8 mouse cellular contexts compared by ENCODE assay signal in genomic region chr1:143740581-143740980, GRCm38 (mm10). TPM values are rescaled to one million over a fixed set of nuclear protein-coding genes. Genes with fewer than 3 reads are reported as not detected.
DNase-seq lines count a peak whose midpoint lies in the region; ATAC-seq and TF ChIP-seq lines count a peak whose summit lies in the region.

No protein-coding gene starts in this region.

- no peaks in the 10 kb centered on the region for H3K9me3 ChIP-seq in lung, embryonic 14.5 days (ENCODE audit: low read depth, low read length)
- no peaks in the 10 kb centered on the region for H3K9me3 ChIP-seq in forebrain, postnatal 0 days (ENCODE audit: low read length)

- no peak overlapping the region for H3ac ChIP-seq in myocyte (ENCODE audit: control insufficient read depth, insufficient read length)

- ATAC-seq in lung, embryonic 14.5 days (ENCODE audit: insufficient read depth), result no peak
- no peak for ATAC-seq in forebrain, postnatal 0 days

- TF ChIP-seq CTCF in lung, embryonic 14.5 days (IDR thresholded peaks at IDR 0.05; ENCODE audit: low read depth), result no peak
- no peak for TF ChIP-seq CTCF in forebrain, postnatal 0 days (IDR thresholded peaks at IDR 0.05; ENCODE audit: low read depth)

- H3K27ac ChIP-seq in lung, embryonic 14.5 days (ENCODE audit: low read depth), result no peak overlapping the region
- no peak overlapping the region for H3K27ac ChIP-seq in forebrain, postnatal 0 days (ENCODE audit: low read depth, low read length)

- H3K36me3 ChIP-seq in lung, embryonic 14.5 days (ENCODE audit: insufficient read depth), result peaks cover 8% of the 10 kb centered on the region
- peaks cover 19% of the 10 kb centered on the region for H3K36me3 ChIP-seq in forebrain, postnatal 0 days (ENCODE audit: insufficient read depth)
- peaks cover 17% of the 10 kb centered on the region for H3K36me3 ChIP-seq in myocyte (ENCODE audit: control insufficient read depth, insufficient read depth)

- H3K4me1 ChIP-seq in lung, embryonic 14.5 days (ENCODE audit: insufficient read depth), result no peaks in the 10 kb centered on the region
- H3K4me1 ChIP-seq in forebrain, postnatal 0 days (ENCODE audit: insufficient read depth), result 0 out of 2 replicates have a peak, but pooled peaks cover 5% of the 10 kb centered on the region

- H3K4me2 ChIP-seq in lung, embryonic 14.5 days, result peak overlapping the region; percentile 85
- peak overlapping the region; percentile 67; the same call in 1 of the 2 replicates for H3K4me2 ChIP-seq in forebrain, postnatal 0 days (ENCODE audit: low read depth)
- peak overlapping the region; percentile 77 for H3K4me2 ChIP-seq in myocyte (ENCODE audit: low read depth)

- no peak overlapping the region for H3K4me3 ChIP-seq in lung, embryonic 14.5 days (ENCODE audit: low read depth, low read length)
- H3K4me3 ChIP-seq in forebrain, postnatal 0 days (ENCODE audit: low read depth, low read length), result no peak overlapping the region
- H3K4me3 ChIP-seq in myocyte, result peak overlapping the region; percentile 50

- no peak overlapping the region for H3K9ac ChIP-seq in lung, embryonic 14.5 days
- no peak overlapping the region for H3K9ac ChIP-seq in forebrain, postnatal 0 days

- no peak for TF ChIP-seq POLR2A in myocyte (IDR thresholded peaks at IDR 0.05; ENCODE audit: insufficient read length, low read depth)

- intact Hi-C loops in gastrocnemius, postnatal 14 days (cut with DNase I; ENCODE audit: low total_unique reads), result no loop called here

- peak; percentile 19 to 53 for DNase-seq in frontal cortex, postnatal 36 days (ENCODE audit: low spot score in 2 of 2)
- no peak for DNase-seq in frontal cortex, postnatal 25 days (ENCODE audit: low spot score in 2 of 2)
- DNase-seq in lung, embryonic 14.5 days, result no peak
- DNase-seq in lung, postnatal 36 days, result no peak
- no peak for DNase-seq in forebrain, postnatal 0 days
- no peak for DNase-seq in lung, postnatal 25 days (ENCODE audit: low spot score)
- no peak for DNase-seq in gastrocnemius, postnatal 14 days

- no peaks in the 10 kb centered on the region for H3K79me2 ChIP-seq in myocyte (ENCODE audit: control insufficient read depth, insufficient read depth)

- H3K27me3 ChIP-seq in lung, embryonic 14.5 days (ENCODE audit: insufficient read depth, low read length), result no peaks in the 10 kb centered on the region
- H3K27me3 ChIP-seq in forebrain, postnatal 0 days (ENCODE audit: insufficient read depth, low read length), result no peaks in the 10 kb centered on the region
- H3K27me3 ChIP-seq in myocyte (ENCODE audit: control insufficient read depth, insufficient read depth, insufficient read length), result no peaks in the 10 kb centered on the region

- WGBS in lung, embryonic 14.5 days, result 92% methylated on average over 9 of the region's 10 CpGs
- 66% methylated on average over 10 of the region's 10 CpGs for WGBS in forebrain, postnatal 0 days

TF ChIP-seq in myocyte, 11 proteins besides CTCF, POLR2A, EP300 and RAD21:
- no peak for TF ChIP-seq MYOG (IDR thresholded peaks at IDR 0.05; ENCODE audit: control insufficient read depth in 1 of 3, insufficient read depth in 1 of 3, insufficient read length in 2 of 3, low read depth in 2 of 3)
- TF ChIP-seq TCF3 (IDR thresholded peaks at IDR 0.05; ENCODE audit: insufficient read length, low read depth), result no peak
- TF ChIP-seq CEBPB (IDR thresholded peaks at IDR 0.05; ENCODE audit: insufficient read depth, poor library complexity, severe bottlenecking), result no peak
- TF ChIP-seq SRF (IDR thresholded peaks at IDR 0.05; ENCODE audit: control insufficient read depth, insufficient read length, low read depth), result no peak
- TF ChIP-seq TCF12 (IDR thresholded peaks at IDR 0.05; ENCODE audit: insufficient read depth, poor library complexity, severe bottlenecking), result no peak
- TF ChIP-seq MYOD1 (IDR thresholded peaks at IDR 0.05; ENCODE audit: control insufficient read depth in 1 of 3, insufficient read length in 2 of 3, low read depth in 2 of 3), result no peak
- TF ChIP-seq E2F4 (IDR thresholded peaks at IDR 0.05; ENCODE audit: insufficient read depth), result no peak
- TF ChIP-seq USF1 (IDR thresholded peaks at IDR 0.05; ENCODE audit: low read depth), result no peak
- TF ChIP-seq MAX (IDR thresholded peaks at IDR 0.05; ENCODE audit: low read depth), result no peak
- TF ChIP-seq POLR2AphosphoS2 (IDR thresholded peaks at IDR 0.05; ENCODE audit: insufficient read length, low read depth), result no peak
- no peak for TF ChIP-seq REST (IDR thresholded peaks at IDR 0.05; ENCODE audit: insufficient read depth, insufficient read length)

RNA-seq across cellular contexts. Expression of gene Glrx2, which starts 24.4 kb away (rescaled TPM):
- polyA plus RNA-seq in lung, embryonic 14.5 days (2014; fragmentation: Nextera tagmentation; extraction: Ambion mirVana), result 67.1 and 69.1 TPM in 2 replicates
- 33.0 and 42.8 TPM in 2 replicates for total RNA-seq in forebrain, postnatal 0 days (2014; rRNA removed)
- 135 and 140 TPM in 2 replicates for polyA plus RNA-seq in forebrain, postnatal 0 days (2015; fragmentation: Nextera tagmentation; extraction: Ambion mirVana)
- polyA plus RNA-seq in myocyte (2012; fragmentation: generic; extraction: Trizol), result 81.0 TPM
- 10 to 100 TPM; 70.1 to 76.4 TPM for total RNA-seq in gastrocnemius, postnatal 14 days (2021)

RNA-seq across cellular contexts. Expression of gene Trove2, which starts 36.3 kb away (rescaled TPM):
- 20.1 and 21.2 TPM in 2 replicates for polyA plus RNA-seq in lung, embryonic 14.5 days (2014; fragmentation: Nextera tagmentation; extraction: Ambion mirVana)
- 58.9 and 59.6 TPM in 2 replicates for total RNA-seq in forebrain, postnatal 0 days (2014; rRNA removed)
- 22.3 and 31.4 TPM in 2 replicates for polyA plus RNA-seq in forebrain, postnatal 0 days (2015; fragmentation: Nextera tagmentation; extraction: Ambion mirVana)
- polyA plus RNA-seq in myocyte (2012; fragmentation: generic; extraction: Trizol), result 1.9 TPM
- total RNA-seq in gastrocnemius, postnatal 14 days (2021), result 1 to 10 TPM; 3.7 to 3.8 TPM

RNA-seq across cellular contexts. Expression of gene Uchl5, which starts 36.5 kb away (rescaled TPM):
- 74.0 and 77.6 TPM in 2 replicates for polyA plus RNA-seq in lung, embryonic 14.5 days (2014; fragmentation: Nextera tagmentation; extraction: Ambion mirVana)
- total RNA-seq in forebrain, postnatal 0 days (2014; rRNA removed), result 17.2 and 18.0 TPM in 2 replicates
- polyA plus RNA-seq in forebrain, postnatal 0 days (2015; fragmentation: Nextera tagmentation; extraction: Ambion mirVana), result 61.7 and 66.8 TPM in 2 replicates
- 13.9 TPM for polyA plus RNA-seq in myocyte (2012; fragmentation: generic; extraction: Trizol)
- 10 to 100 TPM; 21.3 to 25.9 TPM for total RNA-seq in gastrocnemius, postnatal 14 days (2021)

RNA-seq across cellular contexts. Expression of gene Cdc73, which starts 37.9 kb away (rescaled TPM):
- polyA plus RNA-seq in lung, embryonic 14.5 days (2014; fragmentation: Nextera tagmentation; extraction: Ambion mirVana), result 22.2 and 24.7 TPM in 2 replicates
- 8.3 and 10.9 TPM in 2 replicates for total RNA-seq in forebrain, postnatal 0 days (2014; rRNA removed)
- polyA plus RNA-seq in forebrain, postnatal 0 days (2015; fragmentation: Nextera tagmentation; extraction: Ambion mirVana), result 8.9 and 11.2 TPM in 2 replicates
- 15.6 TPM for polyA plus RNA-seq in myocyte (2012; fragmentation: generic; extraction: Trizol)
- 10 to 100 TPM; 46.0 to 49.2 TPM for total RNA-seq in gastrocnemius, postnatal 14 days (2021)

Comparison
In these comparisons a context has a peak if more than half of its experiments do, and no peak if none do; other contexts are left out.
1. DNase-seq: peak in frontal cortex, postnatal 36 days (2 of 2); none in frontal cortex, postnatal 25 days (0 of 2), lung, embryonic 14.5 days (single experiment), lung, postnatal 36 days (single experiment), forebrain, postnatal 0 days (single experiment), lung, postnatal 25 days (single experiment) and gastrocnemius, postnatal 14 days (single experiment).
2. Peak in every context shown above with its lines, with median percentiles within 50 percentile points of each other: H3K4me2 ChIP-seq.